Mouse (Mus musculus): ENCODE results near the gene Faim2. TPM values are rescaled to one million over a fixed set of nuclear protein-coding genes. Genes with fewer than 3 reads are reported as not detected.

Faim2 gene
- total RNA-seq, 1 experiment, result 0.89 TPM

DNA sequence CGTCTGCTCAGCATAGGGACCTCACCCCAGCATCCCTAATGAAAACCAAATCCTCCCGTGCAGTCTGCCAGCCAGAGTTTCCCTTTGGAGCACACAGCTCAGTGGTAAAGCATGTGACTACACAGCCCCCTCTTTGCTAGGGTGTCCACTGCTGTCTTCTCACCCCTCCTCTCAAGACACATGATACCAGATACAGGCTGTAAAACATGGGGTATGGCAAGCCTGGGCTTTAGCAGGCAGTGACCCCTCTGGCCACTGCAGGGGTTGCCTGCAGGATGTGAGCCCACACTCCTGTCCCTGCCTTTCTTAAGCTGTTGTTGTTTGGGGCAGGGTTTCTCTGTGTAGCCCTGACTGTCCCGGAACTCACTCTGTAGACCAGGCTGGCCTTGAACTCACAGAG, 4.1 kb upstream of the Faim2 start:
- Histone ChIP-seq H3K27ac (ENCODE audit: insufficient read depth, low read depth, low read length, poor library complexity, severe bottlenecking) (no peak overlapping the region), H3K4me3 (ENCODE audit: insufficient read depth in 1 of 2, low read depth in 1 of 2, low read length in 2 of 2, poor library complexity in 1 of 2, severe bottlenecking in 1 of 2) (no peak overlapping the region), H3K9me3 (ENCODE audit: control insufficient read depth, insufficient read depth, low read depth, low read length) (no peaks in the 10 kb centered on the region), H3K4me1 (ENCODE audit: control insufficient read depth in 2 of 2, insufficient read depth in 2 of 2, low read length in 2 of 2, poor library complexity in 1 of 2) (peaks cover 0 to 12% of the 10 kb centered on the region in 2 experiments; a peak in 2 of 4 replicates), H3K36me3 (ENCODE audit: control insufficient read depth, insufficient read depth, low read length, poor library complexity, severe bottlenecking) (no peaks in the 10 kb centered on the region), H3K9ac (ENCODE audit: insufficient read depth, low read depth, low read length, poor library complexity, severe bottlenecking) (no peak overlapping the region)
- no peak for TF ChIP-seq ZC3H11A (IDR thresholded peaks at IDR 0.05; ENCODE audit: borderline replicate concordance, low read depth, low read length)
- no peak for TF ChIP-seq HCFC1 (IDR thresholded peaks at IDR 0.05; ENCODE audit: borderline replicate concordance, insufficient read depth, low read length)
- no peak for TF ChIP-seq CHD2 (IDR thresholded peaks at IDR 0.05; ENCODE audit: low read depth, low read length)
- TF ChIP-seq ZNF384 (IDR thresholded peaks at IDR 0.05; ENCODE audit: low read depth, low read length), result no peak
- TF ChIP-seq MAFK (IDR thresholded peaks at IDR 0.05; ENCODE audit: insufficient read depth, low read depth, low read length), result no peak
- no peak for DNase-seq (ENCODE audit: low read depth, low spot score)
- in situ Hi-C loops (cut with MboI; ENCODE audit: low sequenced_read_pairs in 2 of 2, unreplicated experiment in 2 of 2), result no loop called here

DNA sequence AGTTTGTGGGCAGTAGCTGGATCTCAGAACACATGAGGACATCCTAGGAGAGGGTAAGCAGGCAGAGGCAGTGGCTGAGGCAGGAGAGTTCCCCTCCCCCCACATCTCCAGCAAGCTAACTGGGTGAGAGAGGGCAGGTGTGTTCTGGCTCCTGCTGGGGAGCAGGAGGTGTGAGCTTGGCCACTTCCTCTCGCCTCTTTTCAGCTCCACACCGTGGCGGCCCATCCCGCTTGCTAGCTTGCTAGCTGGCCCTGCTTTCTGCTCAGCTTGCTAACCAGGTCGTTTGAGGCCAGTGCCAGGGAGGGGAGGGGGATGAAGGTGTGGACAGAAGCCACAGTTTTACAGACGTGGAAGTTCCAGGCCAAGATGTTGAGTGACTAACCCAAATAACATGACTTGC, 3.2 kb upstream of the Faim2 start:
- no peak for DNase-seq (ENCODE audit: low read depth, low spot score)
- H3K27ac ChIP-seq (ENCODE audit: insufficient read depth, low read depth, low read length, poor library complexity, severe bottlenecking), result no peak overlapping the region
- H3K9ac ChIP-seq (ENCODE audit: insufficient read depth, low read depth, low read length, poor library complexity, severe bottlenecking), result no peak overlapping the region
- no peaks in the 10 kb centered on the region for H3K36me3 ChIP-seq (ENCODE audit: control insufficient read depth, insufficient read depth, low read length, poor library complexity, severe bottlenecking)
- in situ Hi-C loops (cut with MboI; ENCODE audit: low sequenced_read_pairs in 2 of 2, unreplicated experiment in 2 of 2), result no loop called here
- TF ChIP-seq ZNF384 (IDR thresholded peaks at IDR 0.05; ENCODE audit: low read depth, low read length) (no peak), MAFK (IDR thresholded peaks at IDR 0.05; ENCODE audit: insufficient read depth, low read depth, low read length) (no peak), ZC3H11A (IDR thresholded peaks at IDR 0.05; ENCODE audit: borderline replicate concordance, low read depth, low read length) (no peak), CHD2 (IDR thresholded peaks at IDR 0.05; ENCODE audit: low read depth, low read length) (no peak), HCFC1 (IDR thresholded peaks at IDR 0.05; ENCODE audit: borderline replicate concordance, insufficient read depth, low read length) (no peak)
- H3K4me1 ChIP-seq (ENCODE audit: control insufficient read depth in 2 of 2, insufficient read depth in 2 of 2, low read length in 2 of 2, poor library complexity in 1 of 2), result peaks cover 0 to 12% of the 10 kb centered on the region in 2 experiments; a peak in 2 of 4 replicates
- no peaks in the 10 kb centered on the region for H3K9me3 ChIP-seq (ENCODE audit: control insufficient read depth, insufficient read depth, low read depth, low read length)
- no peak overlapping the region for H3K4me3 ChIP-seq (ENCODE audit: insufficient read depth in 1 of 2, low read depth in 1 of 2, low read length in 2 of 2, poor library complexity in 1 of 2, severe bottlenecking in 1 of 2)

DNA sequence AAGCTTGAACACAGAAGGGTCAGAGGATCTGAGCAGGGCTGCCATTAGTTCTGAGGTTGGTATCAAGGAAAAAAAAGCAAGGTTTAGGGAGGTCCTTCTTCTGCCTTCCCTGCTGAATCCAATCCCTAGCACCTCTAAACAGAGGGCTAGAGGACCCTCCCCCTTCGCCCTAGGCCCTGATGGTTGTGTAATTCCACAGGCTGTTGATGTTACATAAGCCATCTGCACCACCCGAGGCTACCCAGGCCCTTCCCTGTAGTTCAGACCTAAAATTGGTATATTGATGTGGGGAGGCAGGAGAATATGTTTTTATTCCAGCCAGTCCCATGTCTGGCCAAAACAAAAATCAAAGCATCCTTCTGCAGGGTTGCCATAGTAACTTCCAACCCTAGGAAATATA, 1.3 kb downstream of the Faim2 start:
- no peak overlapping the region for H3K9ac ChIP-seq (ENCODE audit: insufficient read depth, low read depth, low read length, poor library complexity, severe bottlenecking)
- no peaks in the 10 kb centered on the region for H3K36me3 ChIP-seq (ENCODE audit: control insufficient read depth, insufficient read depth, low read length, poor library complexity, severe bottlenecking)
- H3K9me3 ChIP-seq (ENCODE audit: control insufficient read depth, insufficient read depth, low read depth, low read length), result no peaks in the 10 kb centered on the region
- no peak for DNase-seq (ENCODE audit: low read depth, low spot score)
- no peak overlapping the region for H3K4me3 ChIP-seq (ENCODE audit: insufficient read depth in 1 of 2, low read depth in 1 of 2, low read length in 2 of 2, poor library complexity in 1 of 2, severe bottlenecking in 1 of 2)
- peaks cover 0 to 12% of the 10 kb centered on the region in 2 experiments; a peak in 2 of 4 replicates for H3K4me1 ChIP-seq (ENCODE audit: control insufficient read depth in 2 of 2, insufficient read depth in 2 of 2, low read length in 2 of 2, poor library complexity in 1 of 2)
- TF ChIP-seq MAFK (IDR thresholded peaks at IDR 0.05; ENCODE audit: insufficient read depth, low read depth, low read length) (no peak), HCFC1 (IDR thresholded peaks at IDR 0.05; ENCODE audit: borderline replicate concordance, insufficient read depth, low read length) (no peak), CHD2 (IDR thresholded peaks at IDR 0.05; ENCODE audit: low read depth, low read length) (no peak), ZNF384 (IDR thresholded peaks at IDR 0.05; ENCODE audit: low read depth, low read length) (no peak), ZC3H11A (IDR thresholded peaks at IDR 0.05; ENCODE audit: borderline replicate concordance, low read depth, low read length) (no peak)
- in situ Hi-C loops (cut with MboI; ENCODE audit: low sequenced_read_pairs in 2 of 2, unreplicated experiment in 2 of 2), result no loop called here
- H3K27ac ChIP-seq (ENCODE audit: insufficient read depth, low read depth, low read length, poor library complexity, severe bottlenecking), result no peak overlapping the region

DNA sequence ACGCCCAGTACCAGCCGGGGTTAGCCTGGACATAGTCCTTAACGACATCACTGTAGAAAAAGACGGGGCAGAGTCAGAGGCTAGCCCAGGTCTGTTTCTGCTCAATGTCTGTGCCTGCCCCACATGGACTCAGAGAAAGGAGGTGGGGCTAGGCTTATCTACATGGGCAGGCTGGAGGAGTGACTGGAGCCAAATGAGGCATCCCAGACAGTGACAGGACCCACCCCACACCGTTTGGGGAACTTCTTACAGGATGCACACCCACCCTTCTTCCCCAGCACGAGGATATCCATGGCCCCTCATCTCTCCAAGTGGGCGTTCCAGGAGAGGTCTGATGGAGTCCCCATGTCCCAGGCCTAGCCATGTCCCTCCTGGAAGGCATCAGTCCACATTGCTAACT, 7.7 kb downstream of the Faim2 start:
- DNase-seq (ENCODE audit: low read depth, low spot score), result no peak
- Histone ChIP-seq H3K36me3 (ENCODE audit: control insufficient read depth, insufficient read depth, low read length, poor library complexity, severe bottlenecking) (no peaks in the 10 kb centered on the region), H3K4me1 (ENCODE audit: control insufficient read depth in 2 of 2, insufficient read depth in 2 of 2, low read length in 2 of 2, poor library complexity in 1 of 2) (peaks cover 0 to 2% of the 10 kb centered on the region in 2 experiments; a peak in 1 of 4 replicates), H3K27ac (ENCODE audit: insufficient read depth, low read depth, low read length, poor library complexity, severe bottlenecking) (no peak overlapping the region), H3K9ac (ENCODE audit: insufficient read depth, low read depth, low read length, poor library complexity, severe bottlenecking) (no peak overlapping the region), H3K9me3 (ENCODE audit: control insufficient read depth, insufficient read depth, low read depth, low read length) (no peaks in the 10 kb centered on the region), H3K4me3 (ENCODE audit: insufficient read depth in 1 of 2, low read depth in 1 of 2, low read length in 2 of 2, poor library complexity in 1 of 2, severe bottlenecking in 1 of 2) (no peak overlapping the region)
- in situ Hi-C loops (cut with MboI; ENCODE audit: low sequenced_read_pairs in 2 of 2, unreplicated experiment in 2 of 2), result no loop called here
- TF ChIP-seq ZNF384 (IDR thresholded peaks at IDR 0.05; ENCODE audit: low read depth, low read length), result no peak
- no peak for TF ChIP-seq HCFC1 (IDR thresholded peaks at IDR 0.05; ENCODE audit: borderline replicate concordance, insufficient read depth, low read length)
- TF ChIP-seq CHD2 (IDR thresholded peaks at IDR 0.05; ENCODE audit: low read depth, low read length), result no peak
- TF ChIP-seq ZC3H11A (IDR thresholded peaks at IDR 0.05; ENCODE audit: borderline replicate concordance, low read depth, low read length), result no peak
- no peak for TF ChIP-seq MAFK (IDR thresholded peaks at IDR 0.05; ENCODE audit: insufficient read depth, low read depth, low read length)

DNA sequence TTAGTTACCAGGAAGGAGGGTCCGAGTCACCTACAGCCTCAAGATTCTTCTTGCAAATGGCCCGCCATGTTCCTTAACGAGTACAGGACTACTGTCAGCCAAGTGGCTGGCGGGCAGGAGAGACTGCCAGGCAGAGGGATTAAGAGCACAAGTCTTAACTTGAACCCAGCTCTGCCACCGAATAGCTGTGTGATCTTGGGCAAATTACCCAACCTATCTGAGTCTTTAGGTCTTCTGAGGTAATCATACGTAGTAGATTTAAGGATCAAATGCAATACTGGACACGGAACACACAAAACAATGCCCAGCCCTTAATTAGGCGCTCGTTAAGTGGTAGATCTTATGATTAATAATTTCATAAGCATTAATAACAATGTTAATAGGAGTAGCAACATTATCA, 8.3 kb downstream of the Faim2 start:
- in situ Hi-C loops (cut with MboI; ENCODE audit: low sequenced_read_pairs in 2 of 2, unreplicated experiment in 2 of 2), result no loop called here
- H3K4me3 ChIP-seq (ENCODE audit: insufficient read depth in 1 of 2, low read depth in 1 of 2, low read length in 2 of 2, poor library complexity in 1 of 2, severe bottlenecking in 1 of 2), result no peak overlapping the region
- no peaks in the 10 kb centered on the region for H3K9me3 ChIP-seq (ENCODE audit: control insufficient read depth, insufficient read depth, low read depth, low read length)
- TF ChIP-seq HCFC1 (IDR thresholded peaks at IDR 0.05; ENCODE audit: borderline replicate concordance, insufficient read depth, low read length) (no peak), ZNF384 (IDR thresholded peaks at IDR 0.05; ENCODE audit: low read depth, low read length) (no peak), ZC3H11A (IDR thresholded peaks at IDR 0.05; ENCODE audit: borderline replicate concordance, low read depth, low read length) (no peak), MAFK (IDR thresholded peaks at IDR 0.05; ENCODE audit: insufficient read depth, low read depth, low read length) (no peak), CHD2 (IDR thresholded peaks at IDR 0.05; ENCODE audit: low read depth, low read length) (no peak)
- H3K4me1 ChIP-seq (ENCODE audit: control insufficient read depth in 2 of 2, insufficient read depth in 2 of 2, low read length in 2 of 2, poor library complexity in 1 of 2), result peaks cover 0 to 2% of the 10 kb centered on the region in 2 experiments; a peak in 1 of 4 replicates
- H3K9ac ChIP-seq (ENCODE audit: insufficient read depth, low read depth, low read length, poor library complexity, severe bottlenecking), result no peak overlapping the region
- no peaks in the 10 kb centered on the region for H3K36me3 ChIP-seq (ENCODE audit: control insufficient read depth, insufficient read depth, low read length, poor library complexity, severe bottlenecking)
- DNase-seq (ENCODE audit: low read depth, low spot score), result no peak
- no peak overlapping the region for H3K27ac ChIP-seq (ENCODE audit: insufficient read depth, low read depth, low read length, poor library complexity, severe bottlenecking)
